Mouse (Mus musculus) embryonic fibroblast, embryonic 13.5 days (primary cell): Measurements from ENCODE around the gene Nudt15. TPM values are rescaled to one million over a fixed set of nuclear protein-coding genes. Genes with fewer than 3 reads are reported as not detected.

ENCODE experiments used
- H3K27ac ChIP-seq: 2 replicates; pipeline ENCODE4 v1.5.1; 2012; ENCODE audit warnings: low read length, control low read depth, inconsistent platforms; ENCODE audit not compliant: insufficient read depth
- H3K4me1 ChIP-seq: 2 replicates; pipeline ENCODE4 v1.6.1; 2011; ENCODE audit warnings: low read length; ENCODE audit not compliant: control insufficient read depth, insufficient read depth
- H3K4me3 ChIP-seq: 2 replicates; pipeline ENCODE4 v1.5.1; 2011; ENCODE audit warnings: mild to moderate bottlenecking, control low read depth, low read length; ENCODE audit not compliant: insufficient read depth
- CTCF ChIP-seq: IDR thresholded peaks from 2 replicates; pipeline ENCODE4 v1.5.1; 2011; ENCODE audit warnings: mild to moderate bottlenecking, control low read depth, low read length, moderate library complexity, borderline replicate concordance; ENCODE audit not compliant: insufficient read depth
- POLR2A ChIP-seq: IDR thresholded peaks from 2 replicates; pipeline ENCODE4 v1.6.1; 2011; ENCODE audit warnings: low read depth, mild to moderate bottlenecking, control low read depth, low read length, moderate library complexity
- polyA plus RNA-seq: library from polyadenylated mRNA; stranded (reverse); fragments of >200 nt; gene quantifications from 2 replicates; pipeline ENCODE4 v1.2.4, GENCODE M21; 2011; ENCODE audit warnings: low read depth; ENCODE audit not compliant: missing spikeins, insufficient read length

The Nudt15 gene
- polyA plus RNA-seq, 1 experiment = 1.4 TPM

DNA sequence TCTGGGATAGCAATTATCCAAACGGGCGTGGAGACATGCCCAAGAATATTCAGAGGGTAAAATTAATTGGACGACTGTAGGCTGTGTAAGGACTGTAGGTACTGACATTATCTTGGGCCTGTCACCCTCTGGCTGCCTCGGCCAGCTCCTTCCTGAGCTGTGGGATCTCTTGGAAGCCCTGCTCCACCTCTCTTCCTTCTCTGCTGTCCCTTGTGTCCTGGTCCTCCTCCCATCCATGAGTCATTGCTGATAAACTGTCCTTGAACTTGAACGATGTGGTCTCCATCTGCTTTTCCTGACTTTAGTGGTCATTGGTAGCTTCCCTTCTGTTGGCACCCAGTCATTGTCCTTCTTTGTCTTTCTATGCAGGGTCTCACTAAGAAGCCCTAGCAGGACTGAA, 61.4 kb downstream of the Nudt15 start:
- no peaks in the 10 kb centered on the region; the same call in 1 of the 2 replicates for H3K4me1 ChIP-seq
- no peak overlapping the region for H3K4me3 ChIP-seq
- TF ChIP-seq POLR2A (no peak), CTCF (no peak)
- H3K27ac ChIP-seq = no peak overlapping the region

- H3K4me1 ChIP-seq = no peaks in the 10 kb centered on the region; the same call in 1 of the 2 replicates
- H3K4me3 ChIP-seq = no peak overlapping the region
- no peak for TF ChIP-seq CTCF
- TF ChIP-seq POLR2A = no peak
- no peak overlapping the region for H3K27ac ChIP-seq
Measured at GRCm38 (mm10) chr14:73484366-73485110, 63.5 kb downstream of the Nudt15 start.

DNA sequence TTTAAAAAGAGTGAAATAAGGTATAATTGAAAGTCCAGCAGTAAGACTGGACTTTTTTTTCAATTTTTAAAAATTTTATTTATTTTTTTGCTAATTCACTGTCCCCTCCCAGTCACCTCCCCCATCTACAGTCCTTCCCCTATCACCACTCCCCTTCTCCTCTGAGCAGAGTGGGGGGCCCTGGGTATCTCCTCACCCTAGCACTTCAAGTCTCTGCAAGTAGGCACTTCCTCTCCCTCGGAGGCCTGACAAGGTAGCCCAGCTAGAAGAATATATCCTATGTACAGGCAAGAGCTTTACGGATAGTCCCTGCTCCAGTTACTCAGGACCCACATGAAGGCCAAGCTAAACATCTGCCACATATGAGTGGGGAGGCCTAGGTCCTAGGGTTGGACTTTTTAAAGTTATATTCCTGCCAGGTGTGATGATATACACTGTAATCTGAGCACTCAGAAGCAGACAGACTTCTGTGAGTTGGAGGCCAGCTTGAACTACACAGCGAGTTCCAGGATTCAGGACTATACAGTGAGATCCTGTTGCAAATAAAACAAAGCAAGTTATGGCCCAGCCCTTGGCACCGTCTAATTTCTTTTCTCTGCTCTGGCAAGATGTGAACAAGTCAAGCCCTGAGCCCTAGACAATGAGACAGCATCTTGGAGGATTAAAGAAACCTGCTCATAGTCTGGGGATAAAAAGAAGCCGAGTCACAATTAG, 64.4 kb downstream of the Nudt15 start:
- H3K27ac ChIP-seq = no peak overlapping the region
- no peak for TF ChIP-seq POLR2A
- TF ChIP-seq CTCF = no peak
- no peaks in the 10 kb centered on the region; the same call in 1 of the 2 replicates for H3K4me1 ChIP-seq
- no peak overlapping the region for H3K4me3 ChIP-seq

- H3K27ac ChIP-seq = no peak overlapping the region
- peaks cover 2% of the 10 kb centered on the region; the same call in 1 of the 2 replicates for H3K4me1 ChIP-seq
- TF ChIP-seq POLR2A (no peak), CTCF (no peak)
- H3K4me3 ChIP-seq = no peak overlapping the region
Measured at GRCm38 (mm10) chr14:73479771-73480170, 68.3 kb downstream of the Nudt15 start.

- H3K27ac ChIP-seq = no peak overlapping the region
- peaks cover 7% of the 10 kb centered on the region; the same call in 1 of the 2 replicates for H3K4me1 ChIP-seq
- no peak overlapping the region for H3K4me3 ChIP-seq
- no peak for TF ChIP-seq CTCF
- TF ChIP-seq POLR2A = no peak
Measured at GRCm38 (mm10) chr14:73478321-73478720, 69.7 kb downstream of the Nudt15 start.

GRCm38 (mm10) chr14:73477077-73477476, 71.0 kb downstream of the Nudt15 start:
- H3K27ac ChIP-seq = no peak overlapping the region
- no peak for TF ChIP-seq POLR2A
- TF ChIP-seq CTCF = no peak

GRCm38 (mm10) chr14:73476361-73476934, 71.6 kb downstream of the Nudt15 start:
- Histone ChIP-seq H3K4me3 (no peak overlapping the region), H3K4me1 (peaks cover 7% of the 10 kb centered on the region; the same call in 1 of the 2 replicates), H3K27ac (no peak overlapping the region)
- TF ChIP-seq CTCF (no peak), POLR2A (no peak)

More at GRCm38 (mm10) chr14:73477077-73477476, 71.0 kb downstream of the Nudt15 start:
- H3K4me1 ChIP-seq = peaks cover 7% of the 10 kb centered on the region; the same call in 1 of the 2 replicates
- H3K4me3 ChIP-seq = no peak overlapping the region

DNA sequence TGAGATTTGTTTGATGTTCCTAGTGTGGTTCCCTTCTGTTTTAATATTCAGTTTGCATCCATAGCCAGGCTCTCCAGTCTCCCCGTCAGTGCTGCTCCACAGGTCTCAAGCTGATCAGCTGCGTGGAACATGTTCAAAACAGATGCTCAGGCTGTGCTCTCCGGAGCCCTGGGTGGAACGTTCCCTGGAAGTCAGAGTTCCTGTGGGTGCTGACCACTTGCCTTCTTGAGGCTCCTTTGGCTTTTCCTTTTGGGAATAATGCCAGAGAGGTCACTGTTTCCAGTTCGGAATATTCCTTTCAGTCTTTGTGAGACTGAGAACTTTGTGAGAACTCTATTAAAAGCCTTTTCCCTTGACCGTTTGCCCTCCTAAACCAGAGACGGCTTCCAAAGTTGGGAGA, 72.5 kb downstream of the Nudt15 start:
- Histone ChIP-seq H3K4me3 (no peak overlapping the region), H3K4me1 (peaks cover 7% of the 10 kb centered on the region; the same call in 1 of the 2 replicates), H3K27ac (no peak overlapping the region)
- TF ChIP-seq CTCF (no peak), POLR2A (no peak)

DNA sequence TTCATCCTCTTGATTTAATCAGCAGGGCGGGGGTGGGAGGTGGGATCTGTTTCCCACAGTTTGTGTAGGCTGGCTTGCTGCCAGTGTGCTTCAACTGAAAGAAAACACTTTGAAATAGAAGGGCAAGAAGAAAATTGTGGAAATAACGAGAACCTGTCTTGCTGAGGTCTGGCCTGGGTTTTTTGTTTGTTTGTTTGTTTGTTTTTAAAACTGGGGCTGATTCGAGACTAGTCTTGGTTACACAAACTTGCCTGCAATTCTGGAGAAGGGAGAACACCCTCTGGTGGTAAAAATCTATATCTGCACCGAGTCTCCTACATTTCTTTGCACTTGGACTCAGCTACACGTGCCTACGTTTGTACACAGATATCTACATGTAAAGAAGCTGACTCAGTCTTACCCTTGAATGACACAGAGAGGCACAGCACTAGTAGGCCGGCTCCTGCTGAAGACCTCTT, 73.4 kb downstream of the Nudt15 start:
- peaks cover 7% of the 10 kb centered on the region; the same call in 1 of the 2 replicates for H3K4me1 ChIP-seq
- H3K27ac ChIP-seq = peak overlapping the region; percentile 54
- TF ChIP-seq CTCF (no peak), POLR2A (no peak)
- no peak overlapping the region for H3K4me3 ChIP-seq
